Mouse (Mus musculus) cortical plate, adult 2 months (tissue): ENCODE measurements around the gene 1700001P01Rik.
A peak's percentile ranks its signal among the peaks of the same experiment; 100 is the strongest.

Experiments used
- CTCF ChIP-seq: fragments of 200-500 bp; IDR thresholded peaks from 2 replicates; pipeline ENCODE4 v1.5.1; 2011; ENCODE audit warnings: mild to moderate bottlenecking, control low read depth, low read length; ENCODE audit not compliant: insufficient read depth; ENCODE audit errors: extremely low read depth
- POLR2A ChIP-seq: fragments of 200-500 bp; IDR thresholded peaks from 2 replicates; pipeline ENCODE4 v1.6.1; 2011; ENCODE audit warnings: mild to moderate bottlenecking, low read length, control low read depth; ENCODE audit not compliant: insufficient read depth; ENCODE audit errors: extremely low read depth

DNA sequence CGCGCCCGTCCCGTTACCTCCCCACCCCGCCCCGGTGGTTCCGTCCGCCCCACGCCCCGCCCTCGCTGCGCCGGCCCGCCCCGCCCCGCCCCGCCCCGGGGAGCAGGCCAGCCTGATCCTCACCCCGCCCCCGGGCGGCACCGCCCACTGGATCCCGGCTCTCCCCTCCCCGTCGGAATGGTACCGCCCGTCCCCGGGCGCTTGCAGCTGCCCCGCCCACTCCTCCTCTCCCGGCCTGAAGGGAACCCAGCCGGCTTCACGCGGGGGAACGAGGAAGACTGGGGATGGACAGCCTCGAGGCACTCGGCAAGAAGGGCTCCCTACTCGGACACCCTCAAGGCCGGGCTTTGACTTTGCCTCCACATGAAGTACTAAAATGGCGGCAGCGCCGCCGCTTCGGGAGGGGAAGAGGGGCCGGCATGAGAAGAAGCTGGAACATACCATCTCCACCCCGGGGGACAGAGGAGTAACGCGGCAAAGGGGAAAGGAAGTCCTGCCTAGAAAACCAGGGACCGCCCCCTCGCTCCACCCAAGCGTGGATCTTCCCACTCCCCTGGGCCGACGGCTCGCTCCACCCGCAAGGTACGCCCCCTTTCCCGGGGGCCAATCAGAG lies 30.9 kb downstream of the 1700001P01Rik start:
- TF ChIP-seq POLR2A: 0 out of 2 replicates have a peak, but pooled peaks have one; percentile 11
- no peak for TF ChIP-seq CTCF
